Mouse (Mus musculus) liver, embryonic 13.5 days (tissue): ENCODE results near the gene Suclg2. TPM values are rescaled to one million over a fixed set of nuclear protein-coding genes. Genes with fewer than 3 reads are reported as not detected.

Experiments used
- ATAC-seq: fragments of 200-750 bp; cut with Nextera tagmentation; 2 replicates; pipeline ENCODE4 v1.8.0; 2017; ENCODE audit warnings: low read depth, mild to moderate bottlenecking, moderate number of reproducible peaks, moderate library complexity
- DNase-seq: peaks from one replicate; pipeline ENCODE4 v3.0.0; 2022
- H3K27ac ChIP-seq: fragments of 300-500 bp; sonication (generic); 2 replicates; pipeline ENCODE4 v1.5.1; 2015; ENCODE audit warnings: moderate library complexity, mild to moderate bottlenecking, inconsistent platforms
- H3K27me3 ChIP-seq: fragments of 300-500 bp; sonication (generic); 2 replicates; pipeline ENCODE4 v1.6.1; 2015; ENCODE audit warnings: mild to moderate bottlenecking, inconsistent platforms
- H3K36me3 ChIP-seq: fragments of 300-500 bp; sonication (generic); 2 replicates; pipeline ENCODE4 v1.6.1; 2015; ENCODE audit warnings: mild to moderate bottlenecking, inconsistent platforms
- H3K4me1 ChIP-seq: fragments of 300-500 bp; sonication (generic); replicated peaks from 2 replicates; pipeline ENCODE4 v1.6.1; 2015; ENCODE audit warnings: inconsistent platforms
- H3K4me2 ChIP-seq: fragments of 300-500 bp; sonication (generic); 2 replicates; pipeline ENCODE4 v1.6.1; 2015; ENCODE audit warnings: inconsistent platforms, mild to moderate bottlenecking, moderate library complexity
- H3K4me3 ChIP-seq: fragments of 300-500 bp; sonication (generic); replicated peaks from 2 replicates; pipeline ENCODE4 v1.5.1; 2015; ENCODE audit warnings: mild to moderate bottlenecking, inconsistent platforms
- H3K9ac ChIP-seq: fragments of 300-500 bp; sonication (generic); 2 replicates; pipeline ENCODE4 v1.6.1; 2015; ENCODE audit warnings: mild to moderate bottlenecking, inconsistent platforms
- H3K9me3 ChIP-seq: fragments of 300-500 bp; sonication (generic); replicated peaks from 2 replicates; pipeline ENCODE4 v1.6.1; 2016; ENCODE audit warnings: inconsistent platforms
- WGBS: fragments of 180-500 bp; shearing (Covaris S2); methylation state at CpG from one replicate; pipeline ENCODE4 v1.1.7; 2015; ENCODE audit not compliant: insufficient replicate concordance; 5-methylcytosine and 5-hydroxymethylcytosine counted together
- polyA plus RNA-seq: library from polyadenylated mRNA; unstranded; fragments of >200 nt; fragmentation: Nextera tagmentation; extraction: Ambion mirVana; gene quantifications from 2 replicates; pipeline ENCODE4 v1.2.1, GENCODE M21; 2015

Gene Suclg2
- polyA plus RNA-seq, 1 experiment from 2014 or later, result 40.6 TPM

GRCm38 (mm10) chr6:95459372-95459771 is 259.2 kb downstream of the Suclg2 start:
- ATAC-seq, result no peak
- Histone ChIP-seq H3K27ac (no peak overlapping the region), H3K9ac (no peak overlapping the region), H3K27me3 (no peaks in the 10 kb centered on the region), H3K4me3 (no peak overlapping the region), H3K36me3 (no peaks in the 10 kb centered on the region), H3K4me1 (0 out of 2 replicates have a peak, but pooled peaks cover 4% of the 10 kb centered on the region), H3K9me3 (no peaks in the 10 kb centered on the region; the same call in 1 of the 2 replicates), H3K4me2 (no peak overlapping the region)
- WGBS, result 55% methylated on average over 3 of the region's 3 CpGs
- no peak for DNase-seq

- Histone ChIP-seq H3K4me1 (no peaks in the 10 kb centered on the region), H3K4me2 (no peak overlapping the region), H3K4me3 (no peak overlapping the region), H3K27me3 (no peaks in the 10 kb centered on the region), H3K9me3 (no peaks in the 10 kb centered on the region), H3K9ac (no peak overlapping the region), H3K27ac (no peak overlapping the region), H3K36me3 (no peaks in the 10 kb centered on the region)
- whole genome bisulfite sequencing, result 57% methylated on average over 2 of the region's 2 CpGs
- DNase-seq (no peak), ATAC-seq (no peak)
Measured at GRCm38 (mm10) chr6:95446151-95446550, 272.4 kb downstream of the Suclg2 start.

GRCm38 (mm10) chr6:95445036-95445435 is 273.6 kb downstream of the Suclg2 start:
- no peak overlapping the region for H3K4me3 ChIP-seq
- no peak overlapping the region for H3K27ac ChIP-seq
- H3K9me3 ChIP-seq, result no peaks in the 10 kb centered on the region
- DNase-seq (no peak), ATAC-seq (no peak)
- 53% methylated on average over 4 of the region's 4 CpGs for WGBS
- H3K4me2 ChIP-seq, result no peak overlapping the region
- no peaks in the 10 kb centered on the region for H3K4me1 ChIP-seq
- H3K9ac ChIP-seq, result no peak overlapping the region
- H3K27me3 ChIP-seq, result no peaks in the 10 kb centered on the region
- no peaks in the 10 kb centered on the region for H3K36me3 ChIP-seq
